Mouse (Mus musculus): ENCODE results near the gene Naa38.

GRCm38 (mm10) chr11:69362021-69362420, 33.3 kb upstream of the Naa38 start:
- TF ChIP-seq POLR2A (IDR thresholded peaks at IDR 0.05; ENCODE audit: borderline replicate concordance, low read depth, low read length) (no peak), CTCF (IDR thresholded peaks at IDR 0.05; ENCODE audit: low read depth, low read length) (no peak)
